Mouse (Mus musculus) urinary bladder, postnatal 10 days (tissue): ENCODE results near the gene Trio.

Experiments
- DNase-seq: peaks from one replicate; pipeline ENCODE4 v3.0.0; 2022; ENCODE audit warnings: low spot score

Trio gene

GRCm38 (mm10) chr15:27944898-27945297 is 80.8 kb downstream of the Trio start:
- no peak for DNase-seq

DNA sequence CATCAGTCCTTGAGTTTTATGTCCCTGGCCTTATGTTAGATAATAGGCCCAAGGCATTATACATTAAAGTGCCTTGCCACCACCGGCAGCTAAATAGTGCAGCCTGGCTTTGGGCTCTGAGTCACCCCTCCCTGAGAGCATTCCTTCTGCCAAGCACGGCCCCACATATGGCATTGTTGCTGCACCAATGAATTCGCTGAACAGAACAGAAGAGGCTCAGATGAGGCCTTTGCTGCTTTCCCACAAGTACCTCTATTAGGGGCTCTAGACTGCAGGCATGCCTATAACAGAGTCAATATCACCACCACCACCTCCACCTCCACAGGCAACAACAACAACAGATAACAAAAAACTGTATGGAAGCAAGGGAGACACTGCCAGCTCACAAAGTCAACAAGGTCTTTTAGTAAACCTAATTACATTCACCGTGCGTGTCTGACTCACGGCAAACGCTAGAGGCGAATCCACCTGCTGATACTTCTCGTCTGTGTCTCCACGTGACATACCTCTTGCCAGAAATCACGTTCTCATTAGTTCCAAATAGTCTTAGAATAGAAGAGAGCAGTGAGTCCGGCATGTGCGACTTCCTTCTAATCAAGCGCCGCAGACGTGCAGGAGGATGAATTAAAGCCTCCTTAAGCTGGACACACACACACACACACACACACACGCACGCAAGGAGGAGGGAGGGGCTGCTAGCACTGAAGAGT is 82.0 kb downstream of the Trio start:
- DNase-seq = no peak

GRCm38 (mm10) chr15:27942148-27942847 is 83.3 kb downstream of the Trio start:
- DNase-seq = no peak

DNA sequence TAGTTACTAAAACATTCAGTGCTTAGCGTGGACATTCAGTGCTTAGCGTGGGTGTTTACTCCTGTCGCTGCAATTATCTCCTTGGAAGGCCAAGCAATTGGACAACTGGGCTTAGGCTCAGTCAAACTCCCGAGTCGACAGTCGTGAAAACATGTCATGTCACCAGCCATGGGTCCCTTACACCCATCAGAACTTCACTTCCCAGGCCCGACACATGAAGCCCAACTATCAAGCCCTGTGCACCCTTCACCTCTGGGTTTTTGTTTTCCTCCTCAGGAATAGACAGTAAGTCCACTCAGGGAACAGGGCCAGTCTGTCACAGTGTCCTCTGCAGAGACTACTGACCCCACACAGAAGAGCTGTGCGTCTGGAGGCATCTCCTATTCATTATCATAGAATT is 84.2 kb downstream of the Trio start:
- no peak for DNase-seq

DNA sequence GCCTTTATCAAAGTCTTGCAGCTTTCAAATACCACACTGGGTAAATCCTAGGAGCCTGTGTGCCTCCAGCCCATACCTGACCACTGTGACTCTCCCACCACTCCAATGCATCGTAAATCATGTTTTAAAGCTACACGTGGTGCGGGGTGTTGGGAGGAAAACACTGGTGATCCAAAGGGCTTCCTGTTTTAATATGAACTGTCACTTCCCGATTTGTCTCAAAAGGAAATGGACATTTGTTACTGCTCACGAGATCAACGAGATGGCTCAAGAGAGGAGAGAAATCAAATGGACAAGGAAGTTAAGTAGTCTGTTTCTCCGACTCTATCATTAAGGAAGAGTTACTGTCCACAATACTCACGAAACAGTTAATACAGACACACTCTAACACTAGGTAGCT is 84.6 kb downstream of the Trio start:
- no peak for DNase-seq

DNA sequence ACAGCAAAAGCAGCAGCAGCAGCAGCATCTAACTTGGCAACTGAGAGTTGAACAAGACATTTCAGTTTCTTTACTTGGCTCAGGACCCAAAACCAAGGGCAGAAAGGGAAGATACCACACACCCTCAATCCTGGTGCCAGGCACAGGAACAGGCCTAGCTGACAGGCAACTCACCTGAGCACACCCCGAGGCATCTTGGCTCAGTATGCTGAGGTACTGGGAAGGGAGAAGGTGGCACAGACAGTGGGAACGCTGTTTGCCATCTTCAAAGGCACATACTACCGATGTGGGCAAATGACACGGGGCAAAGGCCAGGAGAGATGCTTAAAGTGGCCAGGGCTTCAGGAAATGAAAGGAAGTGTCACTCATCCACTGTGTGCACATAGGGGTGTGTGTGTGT is 85.6 kb downstream of the Trio start:
- DNase-seq = no peak

- no peak for DNase-seq
Observed at GRCm38 (mm10) chr15:27938886-27939285, 86.8 kb downstream of the Trio start.

GRCm38 (mm10) chr15:27937861-27938833 is 87.5 kb downstream of the Trio start:
- DNase-seq = no peak

- no peak for DNase-seq
Observed at GRCm38 (mm10) chr15:27937003-27937860, 88.4 kb downstream of the Trio start.

DNA sequence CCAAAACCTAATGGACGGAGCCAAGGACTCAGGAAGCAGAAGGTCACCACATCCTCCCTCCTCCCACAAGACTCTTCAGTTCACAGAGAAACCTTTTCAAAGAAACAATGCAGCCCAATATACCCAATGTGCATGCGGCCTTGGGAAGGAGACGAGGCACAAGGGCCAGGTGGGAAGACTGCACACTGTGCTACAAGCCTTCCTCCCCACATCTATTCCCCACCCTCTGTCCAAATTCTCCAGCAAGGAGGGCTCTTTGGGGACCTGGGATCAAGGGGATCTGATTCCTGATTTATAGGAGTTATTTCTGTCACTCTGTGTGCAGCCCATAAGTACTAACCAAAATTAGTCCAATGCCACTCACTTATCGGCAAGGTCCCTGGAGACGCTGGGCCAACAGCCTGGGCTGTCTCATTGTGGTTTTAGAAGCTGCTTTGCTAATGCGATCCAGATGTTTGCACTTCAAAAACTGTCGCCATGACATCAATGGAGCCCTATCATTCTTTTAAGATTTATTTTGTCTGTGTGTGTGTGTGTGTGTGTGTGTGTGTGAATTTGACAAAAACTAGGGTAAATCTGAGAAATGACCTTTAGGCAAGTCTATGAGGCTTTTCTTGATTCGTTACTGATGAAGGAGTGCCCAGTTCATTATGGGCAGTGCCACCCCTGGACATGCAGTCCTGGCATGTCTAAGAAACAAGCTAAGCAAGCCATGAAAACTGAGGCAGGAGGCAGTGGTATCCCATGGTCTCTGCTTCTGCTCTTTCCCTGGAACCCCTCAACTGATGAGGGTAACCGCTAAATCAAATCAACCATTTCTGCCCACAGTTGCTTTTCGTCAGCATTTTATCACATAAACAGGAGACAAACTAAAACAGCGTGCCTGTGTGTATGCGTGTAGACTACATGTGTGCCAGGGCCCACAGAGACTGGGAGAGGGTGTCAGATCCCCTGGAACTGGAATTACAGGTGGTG is 89.6 kb downstream of the Trio start:
- DNase-seq = no peak

DNA sequence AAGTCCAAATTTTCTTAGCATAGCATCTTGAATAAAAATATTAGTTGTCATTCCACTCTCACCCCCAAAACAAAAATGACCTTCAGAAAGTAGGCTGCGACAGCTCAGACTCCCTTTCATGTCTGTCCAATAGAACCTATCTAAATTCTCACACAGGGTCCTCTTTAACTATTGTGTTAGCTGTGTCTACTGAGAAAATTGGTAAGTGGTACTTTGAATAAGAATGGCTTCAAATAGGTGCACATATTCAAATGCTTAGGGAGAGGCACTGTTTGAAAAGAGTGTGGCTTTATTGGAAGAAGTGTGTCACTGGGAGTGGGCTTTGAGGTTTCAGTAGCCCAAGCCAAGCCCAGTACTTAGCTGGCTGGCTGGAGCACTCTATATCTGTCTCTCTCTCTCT is 92.4 kb downstream of the Trio start:
- DNase-seq = no peak

GRCm38 (mm10) chr15:27931891-27932290 is 93.8 kb downstream of the Trio start:
- no peak for DNase-seq

GRCm38 (mm10) chr15:27931459-27931858 is 94.2 kb downstream of the Trio start:
- no peak for DNase-seq

- DNase-seq = no peak
Observed at GRCm38 (mm10) chr15:27927614-27928013, 98.0 kb downstream of the Trio start.

DNA sequence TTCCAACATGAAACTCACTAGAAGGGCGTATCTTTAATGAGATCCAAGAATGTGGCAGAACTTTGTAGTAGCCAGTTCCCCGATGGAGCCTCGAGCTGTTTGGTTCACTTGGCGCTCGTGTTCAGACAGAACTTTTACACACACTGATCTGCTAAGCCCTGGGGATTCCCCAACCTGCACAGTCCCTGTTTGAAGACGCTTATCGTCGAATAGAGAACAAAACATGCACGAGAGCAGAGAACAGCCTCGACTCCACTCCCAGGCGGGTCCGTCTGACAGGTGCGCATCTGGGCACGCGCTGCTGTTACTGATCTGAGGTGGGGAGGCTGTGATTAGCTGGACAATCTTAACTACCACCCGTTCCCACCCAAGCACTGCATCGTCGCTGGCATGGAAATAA is 98.7 kb downstream of the Trio start:
- DNase-seq = no peak

- no peak for DNase-seq
Observed at GRCm38 (mm10) chr15:27926450-27926849, 99.2 kb downstream of the Trio start.

GRCm38 (mm10) chr15:27925865-27926264 is 99.8 kb downstream of the Trio start:
- DNase-seq = no peak

DNA sequence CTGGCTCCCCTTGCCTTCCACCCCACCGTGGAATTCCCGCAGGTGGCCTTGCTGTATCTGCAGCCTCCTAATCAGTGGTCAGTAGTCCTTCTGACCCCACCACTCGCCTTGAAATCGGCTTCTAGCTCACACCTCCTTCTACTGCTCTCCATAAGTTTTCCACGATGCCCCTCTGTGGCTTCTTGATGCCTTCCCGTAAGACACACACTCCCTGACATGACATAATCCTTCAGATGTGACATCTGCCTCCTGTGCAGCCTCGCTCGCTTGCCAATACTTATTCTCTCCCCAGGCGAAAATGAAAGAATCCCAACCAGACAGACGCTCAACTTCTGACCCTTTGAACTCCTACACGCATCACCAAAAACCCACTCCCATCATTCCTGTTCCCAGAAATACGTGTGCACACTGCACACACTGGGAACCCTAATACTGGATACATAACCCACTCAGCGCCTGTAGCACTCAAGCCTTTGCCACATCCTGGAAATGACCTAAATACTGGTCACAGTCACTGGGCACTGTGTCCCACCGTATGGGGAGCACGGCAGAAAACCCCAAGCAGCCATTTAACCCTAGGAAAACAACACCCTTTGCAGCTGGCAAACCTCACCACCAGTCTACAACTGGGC is 100.5 kb downstream of the Trio start:
- DNase-seq = no peak

- DNase-seq = no peak
Observed at GRCm38 (mm10) chr15:27923987-27924341, 101.7 kb downstream of the Trio start.
